In genomic region chr4:118564062-118564925, GRCm38 (mm10) we compare ENCODE assay signal across 12 mouse cellular contexts. TPM values are rescaled to one million over a fixed set of nuclear protein-coding genes. Genes with fewer than 3 reads are reported as not detected.
DNase-seq lines count a peak whose midpoint lies in the region; ATAC-seq and TF ChIP-seq lines count a peak whose summit lies in the region.
"Had no signal": no experiment of that assay in that cellular context is flagged by ENCODE, and none has a peak within 500 bp of the region (broad histone marks: within the 10 kb centered on the region; RNA-seq: fewer than 3 reads in every experiment).

No protein-coding gene starts in this region.

- no peak overlapping the region for H3K4me2 ChIP-seq in forebrain, postnatal 0 days (ENCODE audit: low read depth)
- no peak overlapping the region for H3K4me2 ChIP-seq in forebrain, embryonic 16.5 days (ENCODE audit: low read length)
- H3K4me2 ChIP-seq in liver, embryonic 12.5 days: no peak overlapping the region

- H3K4me3 ChIP-seq in forebrain, postnatal 0 days (ENCODE audit: low read depth, low read length): no peak overlapping the region
- H3K4me3 ChIP-seq in forebrain, embryonic 16.5 days (replicated peaks; ENCODE audit: low read length): no peak overlapping the region
- no peak overlapping the region; the same call in 1 of the 2 replicates for H3K4me3 ChIP-seq in midbrain, embryonic 10.5 days
- no peak overlapping the region for H3K4me3 ChIP-seq in liver, embryonic 12.5 days

- no peak for TF ChIP-seq CTCF in forebrain, postnatal 0 days (IDR thresholded peaks at IDR 0.05; ENCODE audit: low read depth)
- TF ChIP-seq CTCF in brain, embryonic 14.5 days (IDR thresholded peaks at IDR 0.05; ENCODE audit: borderline replicate concordance, extremely low read depth, insufficient read depth, insufficient read length): no peak

- no peak overlapping the region for H3K9ac ChIP-seq in forebrain, postnatal 0 days
- no peak overlapping the region for H3K9ac ChIP-seq in forebrain, embryonic 16.5 days (replicated peaks; ENCODE audit: low read depth, low read length)
- H3K9ac ChIP-seq in liver, embryonic 12.5 days: no peak overlapping the region

- TF ChIP-seq POLR2A in brain, embryonic 14.5 days (IDR thresholded peaks at IDR 0.05; ENCODE audit: borderline replicate concordance, extremely low read depth, insufficient read depth, insufficient read length, poor library complexity, severe bottlenecking): no peak

- peak; percentile 50 for DNase-seq in forebrain, postnatal 0 days
- DNase-seq in kidney, adult 9 months: peak; percentile 28
- DNase-seq in kidney, postnatal 14 days: no peak
- peak; percentile 63 for DNase-seq in brain, embryonic 14.5 days (ENCODE audit: low read depth)
- DNase-seq in midbrain, embryonic 10.5 days (ENCODE audit: low spot score): no peak
- no peak for DNase-seq in spleen, adult 18-20 months
- DNase-seq: kidney, adult 11 months; lung, postnatal 14 days had no signal

- no peaks in the 10 kb centered on the region for H3K4me1 ChIP-seq in forebrain, postnatal 0 days (ENCODE audit: insufficient read depth)
- 0 out of 2 replicates have a peak, but pooled peaks cover 4% of the 10 kb centered on the region for H3K4me1 ChIP-seq in forebrain, embryonic 16.5 days (replicated peaks; ENCODE audit: control insufficient read depth, insufficient read depth, low read length)
- H3K4me1 ChIP-seq in midbrain, embryonic 10.5 days: peaks cover 13% of the 10 kb centered on the region
- H3K4me1 ChIP-seq in liver, embryonic 12.5 days: peaks cover 26% of the 10 kb centered on the region

- 60% methylated on average over 13 of the region's 13 CpGs for WGBS in forebrain, postnatal 0 days
- 60% methylated on average over 13 of the region's 13 CpGs for WGBS in forebrain, embryonic 16.5 days
- WGBS in midbrain, embryonic 10.5 days: 71% methylated on average over 13 of the region's 13 CpGs
- WGBS in liver, embryonic 12.5 days (ENCODE audit: insufficient replicate concordance): 76% methylated on average over 13 of the region's 13 CpGs

- no peaks in the 10 kb centered on the region for H3K36me3 ChIP-seq in forebrain, postnatal 0 days (ENCODE audit: insufficient read depth)
- no peaks in the 10 kb centered on the region for H3K36me3 ChIP-seq in forebrain, embryonic 16.5 days (ENCODE audit: control insufficient read depth, insufficient read depth)
- H3K36me3 ChIP-seq in midbrain, embryonic 10.5 days: no peaks in the 10 kb centered on the region
- H3K36me3 ChIP-seq in liver, embryonic 12.5 days: no peaks in the 10 kb centered on the region

- H3K27ac ChIP-seq in forebrain, postnatal 0 days (ENCODE audit: low read depth, low read length): no peak overlapping the region
- H3K27ac ChIP-seq in forebrain, embryonic 16.5 days (ENCODE audit: low read length): no peak overlapping the region
- peak overlapping the region; percentile 50 for H3K27ac ChIP-seq in midbrain, embryonic 10.5 days (replicated peaks)
- no peak overlapping the region for H3K27ac ChIP-seq in liver, embryonic 12.5 days

- no peaks in the 10 kb centered on the region for H3K9me3 ChIP-seq in forebrain, postnatal 0 days (ENCODE audit: low read length)
- no peaks in the 10 kb centered on the region for H3K9me3 ChIP-seq in forebrain, embryonic 16.5 days (ENCODE audit: control insufficient read depth, low read length)
- H3K9me3 ChIP-seq in midbrain, embryonic 10.5 days (replicated peaks): 0 out of 2 replicates have a peak, but pooled peaks cover 7% of the 10 kb centered on the region
- H3K9me3 ChIP-seq in liver, embryonic 12.5 days (replicated peaks): 0 out of 2 replicates have a peak, but pooled peaks cover under 1% of the 10 kb centered on the region

- no peak for ATAC-seq in forebrain, postnatal 0 days
- no peak for ATAC-seq in forebrain, embryonic 16.5 days
- ATAC-seq in liver, embryonic 12.5 days: no peak

- H3K27me3 ChIP-seq in forebrain, postnatal 0 days (ENCODE audit: insufficient read depth, low read length): no peaks in the 10 kb centered on the region
- H3K27me3 ChIP-seq in forebrain, embryonic 16.5 days (replicated peaks; ENCODE audit: control insufficient read depth, insufficient read depth, low read length): no peaks in the 10 kb centered on the region
- peaks cover 10% of the 10 kb centered on the region for H3K27me3 ChIP-seq in midbrain, embryonic 10.5 days (ENCODE audit: low read depth, poor library complexity, severe bottlenecking)
- H3K27me3 ChIP-seq in liver, embryonic 12.5 days (replicated peaks): peaks cover 6% of the 10 kb centered on the region

RNA-seq across cellular contexts. Expression of gene Tmem125, which starts 20.4 kb away (rescaled TPM):
- total RNA-seq in forebrain, postnatal 0 days (2014; rRNA removed): 0.31 TPM in 1 of 2 replicates, not detected in the other
- 0.29 and 0.39 TPM in 2 replicates for polyA plus RNA-seq in forebrain, postnatal 0 days (2015; fragmentation: Nextera tagmentation; extraction: Ambion mirVana)
- polyA plus RNA-seq in forebrain, embryonic 16.5 days (2015; fragmentation: Nextera tagmentation; extraction: Ambion mirVana): 0.21 TPM in 1 of 2 replicates, not detected in the other
- polyA plus RNA-seq in brain, embryonic 14.5 days (2012; rRNA removed): 0.49 and 0.82 TPM in 2 replicates
- 0.28 and 0.30 TPM in 2 replicates for polyA plus RNA-seq in midbrain, embryonic 10.5 days (2016; fragmentation: Nextera tagmentation; extraction: Ambion mirVana)
- 0.23 and 0.54 TPM in 2 replicates for polyA plus RNA-seq in liver, embryonic 12.5 days (2016; fragmentation: Nextera tagmentation; extraction: Ambion mirVana)

RNA-seq across cellular contexts. Expression of gene 2610528J11Rik, which starts 37.5 kb away (rescaled TPM):
- not detected in 2 replicates for total RNA-seq in forebrain, postnatal 0 days (2014; rRNA removed)
- not detected in 2 replicates for polyA plus RNA-seq in forebrain, postnatal 0 days (2015; fragmentation: Nextera tagmentation; extraction: Ambion mirVana)
- 0.26 TPM in 1 of 2 replicates, not detected in the other for polyA plus RNA-seq in forebrain, embryonic 16.5 days (2015; fragmentation: Nextera tagmentation; extraction: Ambion mirVana)
- 0.27 and 0.29 TPM in 2 replicates for polyA plus RNA-seq in brain, embryonic 14.5 days (2012; rRNA removed)
- 0.52 and 0.53 TPM in 2 replicates for polyA plus RNA-seq in midbrain, embryonic 10.5 days (2016; fragmentation: Nextera tagmentation; extraction: Ambion mirVana)
- polyA plus RNA-seq in liver, embryonic 12.5 days (2016; fragmentation: Nextera tagmentation; extraction: Ambion mirVana): 4.5 and 4.9 TPM in 2 replicates
- total RNA-seq: gastrocnemius, postnatal 4 days; left cerebral cortex, postnatal 10 days had no signal

RNA-seq across cellular contexts. Expression of gene Cfap57, which starts 56.3 kb away (rescaled TPM):
- total RNA-seq in forebrain, postnatal 0 days (2014; rRNA removed): 0.69 and 2.0 TPM in 2 replicates
- 0.89 and 1.3 TPM in 2 replicates for polyA plus RNA-seq in forebrain, postnatal 0 days (2015; fragmentation: Nextera tagmentation; extraction: Ambion mirVana)
- polyA plus RNA-seq in forebrain, embryonic 16.5 days (2015; fragmentation: Nextera tagmentation; extraction: Ambion mirVana): 0.72 and 1.3 TPM in 2 replicates
- polyA plus RNA-seq in brain, embryonic 14.5 days (2012; rRNA removed): 0.72 and 1.5 TPM in 2 replicates
- 0.70 and 0.75 TPM in 2 replicates for polyA plus RNA-seq in midbrain, embryonic 10.5 days (2016; fragmentation: Nextera tagmentation; extraction: Ambion mirVana)
- polyA plus RNA-seq in liver, embryonic 12.5 days (2016; fragmentation: Nextera tagmentation; extraction: Ambion mirVana): 1.3 and 1.5 TPM in 2 replicates
- total RNA-seq: gastrocnemius, postnatal 4 days had no signal

RNA-seq across cellular contexts. Expression of gene Ebna1bp2, which starts 56.3 kb away (rescaled TPM):
- 48.9 and 56.3 TPM in 2 replicates for total RNA-seq in forebrain, postnatal 0 days (2014; rRNA removed)
- polyA plus RNA-seq in forebrain, postnatal 0 days (2015; fragmentation: Nextera tagmentation; extraction: Ambion mirVana): 97.7 and 104 TPM in 2 replicates
- 138 and 150 TPM in 2 replicates for polyA plus RNA-seq in forebrain, embryonic 16.5 days (2015; fragmentation: Nextera tagmentation; extraction: Ambion mirVana)
- polyA plus RNA-seq in brain, embryonic 14.5 days (2012; rRNA removed): 67.7 and 74.9 TPM in 2 replicates
- polyA plus RNA-seq in midbrain, embryonic 10.5 days (2016; fragmentation: Nextera tagmentation; extraction: Ambion mirVana): 187 and 192 TPM in 2 replicates
- 160 and 164 TPM in 2 replicates for polyA plus RNA-seq in liver, embryonic 12.5 days (2016; fragmentation: Nextera tagmentation; extraction: Ambion mirVana)

Comparison
In these comparisons a context has a peak if more than half of its experiments do, and no peak if none do; other contexts are left out.
1. DNase-seq: peak in forebrain, postnatal 0 days (single experiment), kidney, adult 9 months (single experiment) and brain, embryonic 14.5 days (single experiment); none in kidney, postnatal 14 days (single experiment), midbrain, embryonic 10.5 days (single experiment) and spleen, adult 18-20 months (0 of 2).